Mouse (Mus musculus) ZHBTc4 (cell line): ENCODE data around the gene Gm49396.

ENCODE experiments used
- DNase-seq: peaks from one replicate; pipeline ENCODE4 v3.0.0-alpha.2; 2011; ENCODE audit warnings: low read depth, low spot score

Gm49396 gene

DNA sequence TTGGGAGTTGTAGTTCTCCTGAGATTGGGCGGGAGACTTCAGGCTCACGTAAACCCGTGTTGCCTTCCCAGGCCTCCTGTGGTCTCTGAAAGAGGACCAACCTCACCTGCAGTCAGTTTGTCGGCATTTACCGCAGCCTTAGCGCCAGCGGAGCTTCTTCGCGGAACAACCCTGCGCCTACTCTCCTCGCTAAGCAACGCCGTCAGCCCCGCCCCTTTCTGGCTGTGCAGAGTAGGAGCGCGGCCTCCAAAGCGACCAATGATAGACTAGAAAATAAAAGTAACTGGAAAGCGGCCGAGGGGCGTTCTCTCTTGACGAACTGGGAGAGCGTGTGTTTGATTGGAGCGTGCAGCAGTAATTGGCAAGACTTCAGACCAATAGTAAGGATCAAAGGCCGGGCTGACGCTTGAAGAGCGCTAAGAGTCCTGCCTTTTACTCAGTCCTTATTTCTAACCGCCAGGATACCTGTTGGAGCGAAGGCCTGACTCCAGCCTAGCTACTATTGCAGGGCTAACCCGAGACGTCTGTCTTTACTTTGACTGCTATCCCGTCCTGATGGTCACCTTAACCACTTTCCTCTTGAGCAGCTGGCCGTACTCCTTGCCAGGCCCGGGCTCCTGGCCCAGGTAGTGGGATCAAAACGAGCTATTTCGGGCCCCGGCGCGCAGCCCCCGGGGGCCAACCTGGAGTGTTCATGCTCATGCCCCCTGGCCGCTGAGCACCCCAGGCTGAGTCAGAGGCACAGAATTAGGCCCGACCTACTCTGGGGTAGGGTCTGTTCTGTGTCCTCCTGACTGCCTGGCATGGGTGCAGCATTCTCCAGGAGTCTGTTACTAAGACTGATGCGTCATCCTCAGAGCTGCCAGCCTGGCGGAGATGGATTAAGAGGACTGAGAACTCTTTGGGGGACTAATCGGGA is 10.8 kb upstream of the Gm49396 start, which contains the start of the genes Hspb6 and Proser3:
Gene Hspb6 (plus strand): TSS at position 77 of the 919 bp plus-strand sequence.
Gene Proser3 (minus strand): TSS at position 198 of the 919 bp plus-strand sequence.
- DNase-seq = peak; percentile 99

DNA sequence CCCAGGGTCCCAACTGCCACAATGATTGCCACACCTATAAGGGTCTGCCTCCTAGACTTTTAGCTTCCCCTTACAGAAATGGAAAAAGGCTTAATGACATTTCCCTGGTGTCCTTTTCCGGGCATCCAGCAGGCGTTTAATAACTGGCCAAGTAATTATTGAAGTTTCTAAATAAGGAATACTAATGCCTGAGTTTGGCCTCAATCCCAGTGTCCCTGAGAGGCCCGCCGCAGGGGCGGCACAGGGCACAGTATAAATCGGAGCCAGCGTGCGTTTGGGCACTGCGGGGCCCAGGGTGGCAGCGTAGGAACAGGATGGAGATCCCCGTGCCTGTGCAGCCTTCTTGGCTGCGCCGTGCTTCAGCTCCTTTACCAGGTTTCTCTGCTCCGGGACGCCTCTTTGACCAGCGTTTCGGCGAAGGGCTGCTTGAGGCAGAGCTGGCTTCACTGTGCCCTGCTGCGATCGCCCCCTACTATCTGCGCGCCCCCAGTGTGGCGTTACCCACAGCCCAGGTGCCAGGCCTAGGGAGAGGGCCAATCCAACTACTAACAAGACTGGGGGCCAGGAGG is 10.0 kb upstream of the Gm49396 start:
- DNase-seq = no peak

DNA sequence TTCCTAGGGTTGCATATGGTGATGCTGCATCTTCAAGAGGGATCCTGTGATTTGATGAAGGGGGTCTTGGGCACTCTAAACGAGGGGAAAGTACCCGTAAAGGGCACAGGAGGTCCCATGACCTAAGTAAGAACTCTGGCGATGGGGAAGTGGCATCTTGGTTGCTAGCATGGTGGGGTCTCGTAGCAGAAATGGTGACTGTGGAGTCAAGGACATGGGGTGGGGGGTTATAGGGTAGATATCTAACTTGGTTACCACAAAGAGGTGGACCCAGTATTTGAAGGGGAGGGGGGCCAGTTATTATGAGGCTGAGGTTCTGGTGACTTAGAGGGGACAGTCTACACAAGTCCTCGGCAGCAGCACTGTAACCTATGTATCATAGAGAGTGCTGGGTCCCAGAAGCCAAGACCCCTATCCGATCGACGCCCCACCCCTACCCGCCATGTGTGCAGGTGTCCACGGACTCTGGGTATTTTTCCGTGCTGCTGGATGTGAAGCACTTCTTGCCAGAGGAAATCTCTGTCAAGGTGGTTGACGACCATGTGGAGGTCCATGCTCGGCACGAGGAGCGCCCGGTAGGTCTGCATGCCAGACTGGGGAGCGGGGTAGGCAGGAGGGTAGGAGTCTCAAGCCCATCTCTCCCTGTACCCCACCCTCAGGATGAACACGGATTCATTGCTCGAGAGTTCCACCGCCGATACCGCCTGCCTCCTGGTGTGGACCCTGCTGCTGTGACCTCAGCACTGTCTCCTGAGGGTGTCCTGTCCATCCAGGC is 9.1 kb upstream of the Gm49396 start:
- DNase-seq = no peak

DNA sequence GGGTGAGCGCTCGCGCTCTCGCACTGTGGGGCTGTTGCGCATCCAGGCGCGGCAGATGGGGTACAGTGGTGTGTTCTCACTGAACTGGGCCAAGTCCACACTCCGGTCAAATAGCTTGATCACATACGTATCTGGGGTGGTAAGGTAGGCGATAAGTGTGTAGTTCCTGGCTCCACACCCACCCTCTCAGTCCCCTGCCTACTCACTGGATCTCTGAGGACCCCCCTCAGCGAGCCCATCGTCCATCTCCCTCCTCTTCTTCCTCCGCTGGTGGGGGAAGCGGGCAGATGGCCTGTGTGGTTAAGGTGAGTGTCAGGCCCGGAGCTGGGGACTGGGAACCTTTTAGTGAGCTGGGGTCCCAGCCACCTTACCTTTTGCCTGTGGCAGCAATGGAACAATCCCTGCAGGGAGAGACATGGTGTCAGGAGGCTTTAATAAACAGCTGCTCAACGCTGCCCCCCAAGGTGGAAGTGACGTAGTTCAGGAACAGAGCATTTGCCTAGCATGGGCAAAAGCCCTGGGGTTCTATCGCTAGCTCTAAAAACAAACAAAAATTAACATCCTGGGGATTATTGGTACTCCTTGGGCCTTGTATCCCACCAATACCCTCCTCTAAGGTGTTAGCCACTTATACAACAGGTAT is 6.1 kb upstream of the Gm49396 start:
- DNase-seq = no peak

DNA sequence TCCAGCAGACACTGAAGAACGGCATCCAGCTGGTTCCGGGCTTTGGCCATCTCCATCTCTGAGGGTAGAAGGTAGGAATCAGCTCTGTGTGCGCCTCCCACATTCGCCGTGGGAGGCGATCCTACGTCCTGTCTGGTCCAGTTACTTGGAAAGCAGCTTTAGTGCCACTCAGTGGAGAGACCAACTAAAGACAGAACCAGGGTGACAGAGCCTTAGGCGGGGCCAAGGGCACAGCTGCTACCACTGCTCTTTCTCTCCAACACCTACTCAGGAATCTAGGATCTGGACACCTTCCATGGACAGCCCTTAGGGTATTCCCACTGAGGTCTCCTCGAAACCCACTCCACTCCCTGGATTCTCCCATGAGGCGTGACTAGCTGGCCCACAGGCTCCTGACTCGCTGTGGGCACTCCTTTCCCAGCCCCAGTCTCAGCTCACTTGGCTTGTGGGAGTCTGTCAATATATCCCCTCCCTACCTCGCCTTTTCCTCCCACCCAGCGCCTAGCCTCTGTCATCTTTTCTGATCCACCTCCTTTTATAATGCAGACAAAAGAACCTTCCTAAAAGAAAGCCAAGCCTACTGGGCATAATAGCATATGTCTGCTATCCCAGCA is 5.1 kb upstream of the Gm49396 start:
- peak; percentile 56 for DNase-seq

DNA sequence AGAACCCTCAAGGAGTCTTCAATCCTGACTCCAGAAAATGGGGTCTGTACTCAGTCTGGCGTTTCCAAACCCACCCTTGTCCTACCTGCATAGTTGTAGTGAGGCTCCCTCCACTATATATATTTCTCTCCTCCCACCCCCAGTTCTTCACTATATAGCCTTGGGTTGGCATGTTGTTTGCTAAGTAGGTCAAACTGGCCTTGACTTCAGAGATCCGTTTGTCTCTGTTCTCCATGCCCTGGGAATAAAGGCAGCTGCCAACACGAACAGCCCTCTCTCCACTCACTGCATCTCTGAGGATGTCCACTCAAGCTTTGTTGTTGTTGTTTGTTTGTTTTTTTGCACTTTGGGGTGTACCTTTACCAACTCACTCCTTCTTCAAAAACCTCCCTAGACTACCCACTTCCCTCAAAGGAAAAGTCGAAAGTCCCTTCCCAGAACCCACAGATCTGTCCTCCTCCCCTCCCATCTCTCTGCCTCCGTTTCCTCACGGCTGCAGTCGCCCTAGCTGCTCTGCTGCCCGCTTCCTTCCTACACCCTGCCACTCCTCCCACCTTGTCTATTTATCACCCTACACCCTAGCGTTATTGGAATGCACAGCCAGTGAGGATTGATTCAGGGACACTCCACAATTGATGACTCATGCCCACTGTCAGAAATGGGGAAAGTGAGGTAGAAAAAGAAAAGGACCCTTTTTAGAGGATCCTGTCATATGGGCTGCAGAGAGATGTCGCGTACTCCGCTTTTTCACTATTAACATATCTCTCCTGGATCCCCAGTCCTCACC is 4.3 kb upstream of the Gm49396 start:
- DNase-seq = no peak

DNA sequence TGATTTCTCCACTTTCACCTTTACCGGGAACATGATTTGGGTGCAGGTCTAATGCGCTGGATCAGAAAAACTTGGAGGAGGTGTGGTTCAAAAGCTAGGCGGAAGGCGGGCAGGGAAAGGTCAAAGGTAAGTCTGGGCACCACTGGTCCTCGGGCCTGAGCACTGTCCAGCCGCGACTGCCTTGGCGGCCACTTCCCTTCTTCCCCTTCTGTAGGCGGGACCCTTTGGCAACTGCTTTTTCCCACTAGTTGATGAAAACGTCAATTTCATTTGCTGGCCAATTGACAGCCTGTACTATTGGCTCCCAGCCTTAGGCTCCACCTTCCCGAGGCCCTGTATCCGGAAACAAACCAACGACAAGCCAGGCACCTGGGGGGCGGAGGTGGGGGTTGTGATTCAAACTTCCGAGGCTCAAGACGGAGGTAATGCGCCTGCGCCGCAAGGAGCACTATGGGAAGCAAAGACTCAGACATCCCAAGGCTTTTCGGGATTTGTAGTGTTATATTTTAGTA is 3.6 kb upstream of the Gm49396 start, which contains the start of gene Lin37:
Gene Lin37 (minus strand): TSS at position 396 of the 512 bp plus-strand sequence.
- peak; percentile 99 for DNase-seq

DNA sequence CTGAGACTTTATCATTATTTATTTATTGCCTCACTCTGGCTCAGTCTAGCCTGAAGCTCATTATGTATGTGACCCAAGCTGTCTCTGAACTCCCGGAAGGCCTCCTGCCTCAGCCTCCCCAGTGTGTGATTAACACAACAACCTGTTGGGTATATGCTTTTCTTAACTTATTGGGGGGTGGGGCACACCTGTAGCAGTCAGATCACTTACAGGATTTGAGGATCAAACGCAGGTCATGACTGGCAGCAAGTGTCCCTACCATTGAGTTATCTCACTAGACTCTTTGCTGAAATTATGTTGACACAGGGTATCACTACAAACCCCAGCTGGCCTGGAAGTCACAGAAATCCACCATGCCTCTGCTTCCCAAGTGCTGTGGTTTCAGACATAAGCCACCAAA is 2.8 kb upstream of the Gm49396 start:
- DNase-seq = no peak

DNA sequence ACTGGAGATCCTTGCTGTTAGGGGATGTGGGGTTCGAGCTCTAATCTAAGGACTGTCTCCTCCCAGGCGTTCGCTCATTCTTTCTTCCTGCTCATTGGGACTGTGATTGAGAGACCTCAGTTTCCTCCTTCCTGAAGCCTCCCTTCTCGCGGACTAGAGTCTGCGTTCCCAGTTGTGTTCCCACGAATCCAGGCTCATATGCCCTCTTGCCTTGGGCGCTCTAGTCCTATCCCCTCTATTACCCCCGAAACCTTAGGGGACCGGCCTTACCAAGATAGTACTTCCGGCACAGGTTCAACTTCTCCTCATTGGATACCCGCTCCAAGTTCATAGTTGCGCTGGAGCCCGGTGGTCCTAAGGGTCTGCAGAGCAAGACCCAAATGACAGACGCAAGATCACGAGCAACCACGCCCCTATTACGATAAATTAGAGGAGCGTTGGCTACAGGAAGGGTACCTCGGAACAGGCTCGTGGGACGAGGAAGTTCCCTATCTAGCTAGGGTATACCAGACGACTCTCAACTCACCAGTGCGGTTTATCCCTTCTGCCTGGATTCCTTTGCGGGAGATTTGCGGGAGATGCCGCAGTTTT is 523 bp upstream of the Gm49396 start:
- no peak for DNase-seq

DNA sequence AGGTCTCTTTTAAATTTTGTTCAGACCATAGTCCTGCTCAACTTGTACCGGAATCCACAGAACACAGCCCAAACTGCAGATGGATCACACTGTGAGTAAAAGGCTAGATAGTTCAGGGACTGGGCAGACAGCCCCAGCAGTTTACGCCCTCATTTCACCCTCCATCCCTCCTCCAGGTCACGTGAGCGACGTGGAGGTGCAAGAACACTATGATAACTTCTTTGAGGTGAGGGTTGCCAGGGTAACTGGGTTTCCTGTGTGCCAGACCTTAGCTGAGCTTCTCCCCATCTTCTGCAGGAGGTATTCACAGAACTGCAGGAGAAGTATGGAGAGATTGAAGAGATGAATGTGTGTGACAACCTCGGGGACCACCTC is 749 bp downstream of the Gm49396 start:
- peak; percentile 46 for DNase-seq

DNA sequence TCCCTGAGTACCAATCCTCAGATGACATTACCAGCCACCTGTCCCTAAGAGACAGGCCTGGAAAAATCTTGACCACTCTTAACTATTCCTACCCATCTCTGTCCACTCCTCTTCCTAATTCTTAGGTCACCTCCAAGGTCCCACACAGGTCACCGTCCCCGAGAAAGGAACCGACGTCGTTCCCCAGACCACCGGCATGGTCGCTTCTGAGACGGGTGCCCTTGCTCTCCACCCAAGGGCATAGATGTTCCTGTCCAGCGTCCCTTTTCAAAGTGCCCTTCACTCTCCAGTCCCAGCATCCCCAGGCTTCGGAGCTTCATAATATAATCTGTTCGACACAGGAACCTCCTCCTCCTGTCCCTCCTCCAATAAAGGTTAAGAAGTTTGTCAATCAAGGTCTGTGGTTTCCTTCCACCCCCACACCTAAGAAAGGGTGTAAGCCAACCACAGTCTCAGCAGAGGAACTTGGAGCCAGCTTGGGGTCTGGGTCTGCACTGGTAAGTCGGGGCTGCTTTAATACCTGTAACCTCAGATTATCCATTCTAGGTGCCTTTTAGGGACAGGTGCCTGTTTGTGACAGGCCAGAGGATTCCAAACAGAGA is 1.9 kb downstream of the Gm49396 start, which contains the start of gene Igflr1:
Gene Igflr1 (plus strand): TSS at position 458 of the 602 bp plus-strand sequence.
- DNase-seq = no peak

DNA sequence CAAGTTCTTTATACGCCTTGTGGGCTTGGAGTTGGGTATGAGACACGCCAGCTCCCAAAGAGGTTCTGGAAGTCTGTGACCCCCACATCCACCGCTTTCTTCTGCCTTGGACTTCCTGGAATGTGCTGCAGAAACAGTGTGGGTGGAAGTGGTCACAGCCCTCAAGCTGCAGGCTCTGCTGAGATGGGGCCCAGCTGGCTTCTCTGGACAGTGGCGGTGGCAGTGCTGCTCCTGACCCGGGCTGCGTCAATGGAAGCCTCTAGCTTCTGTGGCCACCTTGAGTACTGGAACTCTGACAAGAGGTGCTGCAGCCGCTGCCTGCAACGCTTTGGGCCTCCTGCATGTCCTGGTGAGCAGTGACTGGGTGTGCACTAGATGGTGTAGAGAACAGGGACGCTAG is 2.9 kb downstream of the Gm49396 start:
- no peak for DNase-seq

DNA sequence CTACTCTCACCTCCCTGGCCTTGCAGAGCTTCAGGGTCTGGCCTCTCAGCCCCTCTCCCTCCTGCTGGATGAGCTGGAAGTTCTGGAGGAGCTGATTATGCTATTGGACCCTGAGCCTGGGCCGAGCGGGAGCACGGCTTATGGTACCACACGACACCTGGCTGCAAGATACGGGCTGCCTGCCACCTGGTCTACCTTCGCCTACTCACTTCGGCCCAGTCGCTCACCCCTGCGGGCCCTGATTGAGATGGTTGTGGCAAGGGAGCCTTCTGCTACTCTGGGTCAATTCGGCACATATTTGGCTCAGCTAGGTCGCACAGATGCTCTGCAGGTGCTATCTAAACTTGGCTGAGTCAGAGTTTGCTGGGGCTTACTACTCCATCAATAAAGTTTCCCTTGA is 4.4 kb downstream of the Gm49396 start:
- DNase-seq = no peak

DNA sequence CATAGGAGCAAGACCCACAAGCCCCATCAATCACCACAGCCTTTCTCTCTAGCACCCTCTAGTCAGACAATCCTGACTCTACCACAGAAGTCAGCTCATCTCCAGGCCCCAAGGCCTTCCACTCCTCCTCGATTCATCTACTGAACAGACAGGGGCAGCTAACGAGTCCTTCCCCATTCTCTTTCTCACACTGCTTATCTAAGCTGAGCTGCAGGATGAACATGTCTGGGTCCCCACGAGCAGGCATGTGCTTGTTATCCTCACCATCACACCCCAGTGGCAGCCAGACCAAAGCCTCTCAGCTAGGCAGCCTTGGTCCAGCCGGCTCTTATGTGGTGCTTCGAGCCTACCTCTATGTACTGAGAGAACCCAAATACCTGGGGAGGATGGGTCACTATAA is 9.2 kb downstream of the Gm49396 start:
- no peak for DNase-seq

DNA sequence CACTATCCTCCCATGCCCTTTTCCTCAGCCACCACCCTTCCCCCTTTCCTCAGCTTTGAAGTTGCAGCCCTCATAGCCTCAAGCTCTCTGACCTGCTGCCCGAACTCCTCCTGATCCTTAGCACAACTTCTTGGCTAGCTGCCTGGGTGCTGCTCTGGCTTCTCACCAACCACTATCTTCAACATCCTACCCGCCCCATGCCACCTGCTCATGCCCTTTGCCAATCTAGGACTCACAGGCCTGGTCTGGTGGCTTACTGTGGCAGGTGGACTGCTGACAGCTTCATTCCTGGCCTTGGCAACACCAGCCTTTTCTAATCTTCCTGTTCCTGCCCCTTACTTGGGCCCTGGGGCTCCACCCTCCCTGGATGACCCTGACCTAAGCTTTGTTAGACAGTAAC is 9.8 kb downstream of the Gm49396 start:
- DNase-seq = no peak

DNA sequence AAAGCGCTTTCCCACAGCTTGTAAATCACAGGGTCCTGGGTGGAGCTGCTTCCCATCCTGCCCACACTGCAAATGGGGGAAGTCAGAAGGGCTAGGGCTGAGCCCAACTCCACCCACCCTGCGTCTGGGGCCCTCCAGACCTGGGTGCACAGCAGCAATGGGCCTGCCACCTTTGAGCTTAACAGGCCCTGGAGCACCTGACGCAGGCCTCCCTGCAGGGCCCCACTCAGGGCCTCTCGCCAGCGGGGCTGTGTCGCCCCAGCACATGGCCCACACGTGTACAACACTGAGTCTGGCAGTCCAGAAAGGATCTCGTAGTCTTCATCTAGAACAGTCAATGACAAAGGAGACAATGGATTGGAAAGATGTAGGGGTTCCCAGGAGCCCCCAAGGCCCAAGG is 16.8 kb downstream of the Gm49396 start:
- DNase-seq = no peak

DNA sequence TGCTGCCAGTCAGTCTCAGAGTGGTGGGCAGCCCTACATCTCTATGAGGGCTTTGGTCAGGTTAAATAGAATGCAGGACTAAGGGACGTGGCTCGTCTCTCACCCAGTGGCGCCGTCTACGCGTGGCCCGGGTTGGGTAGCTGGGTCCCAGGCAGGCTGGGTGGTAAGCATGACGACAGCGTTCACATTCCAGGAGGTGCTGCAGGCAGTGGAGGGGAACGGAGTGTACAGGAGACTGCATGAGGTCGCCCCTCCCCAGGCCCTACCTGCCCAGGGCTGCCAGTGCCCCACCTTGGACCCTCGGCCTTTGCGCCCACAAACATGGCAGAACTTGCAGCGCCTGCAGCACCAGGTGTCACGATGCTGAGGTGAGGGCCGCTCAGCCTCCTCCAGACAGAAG is 18.4 kb downstream of the Gm49396 start:
- DNase-seq = no peak

DNA sequence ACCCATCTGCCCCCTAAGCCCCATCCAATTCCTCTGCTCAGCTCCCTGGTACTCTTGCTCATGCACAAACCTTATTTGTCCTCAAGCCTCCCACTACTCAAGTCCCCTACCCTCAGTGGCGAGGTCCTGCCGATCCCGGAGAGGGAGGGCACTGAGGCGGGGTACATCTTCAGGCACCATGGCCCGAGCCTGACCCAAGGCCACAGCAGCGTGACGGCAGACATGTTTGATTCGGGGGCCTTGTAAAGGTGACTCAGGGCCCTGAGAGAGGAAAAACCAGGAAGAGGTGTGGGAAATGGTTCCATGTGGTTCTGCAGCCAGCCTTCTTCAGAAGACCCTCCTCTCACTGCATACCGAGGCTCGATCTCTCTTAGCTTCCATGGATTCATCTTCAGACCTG is 21.2 kb downstream of the Gm49396 start:
- no peak for DNase-seq

DNA sequence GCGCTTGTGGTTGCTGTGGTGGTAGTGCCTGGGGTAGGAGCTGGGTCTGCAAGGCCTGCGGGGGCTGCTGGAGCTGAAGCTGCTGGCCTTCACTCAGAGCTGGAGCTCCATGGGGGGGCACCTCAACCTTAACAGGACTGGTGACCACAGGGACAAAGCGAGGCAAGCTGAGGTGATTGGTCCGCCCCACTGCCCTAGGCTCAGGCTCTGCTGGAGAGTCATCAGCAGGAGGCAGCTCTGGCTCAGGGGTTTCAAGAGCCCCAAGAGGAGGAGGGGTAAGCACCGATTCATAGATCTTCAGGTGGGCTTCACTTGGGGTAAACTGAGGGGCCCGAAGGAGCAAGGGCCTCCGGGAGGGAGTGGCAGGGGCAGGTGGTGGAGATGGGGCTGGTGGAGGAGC is 22.0 kb downstream of the Gm49396 start:
- no peak for DNase-seq
